Comparison of ENCODE assay signal across 8 mouse cellular contexts in genomic region chr4:132079555-132080275, GRCm38 (mm10). TPM values are rescaled to one million over a fixed set of nuclear protein-coding genes. Genes with fewer than 3 reads are reported as not detected.
A peak's percentile ranks its signal among the peaks of the same experiment; 100 is the strongest.
DNase-seq lines count a peak whose midpoint lies in the region; ATAC-seq and TF ChIP-seq lines count a peak whose summit lies in the region.

No protein-coding gene starts in this region.

- H3K36me3 ChIP-seq in embryonic facial prominence, embryonic 12.5 days, result no peaks in the 10 kb centered on the region
- no peaks in the 10 kb centered on the region for H3K36me3 ChIP-seq in hindbrain, postnatal 0 days (ENCODE audit: insufficient read depth, low read length)
- no peaks in the 10 kb centered on the region for H3K36me3 ChIP-seq in limb, embryonic 14.5 days (ENCODE audit: control insufficient read depth, insufficient read depth, low read length)
- no peaks in the 10 kb centered on the region for H3K36me3 ChIP-seq in neural tube, embryonic 12.5 days
- H3K36me3 ChIP-seq in testis, adult 2 months (ENCODE audit: control insufficient read depth, insufficient read depth, low read length), result no peaks in the 10 kb centered on the region

- H3K9me3 ChIP-seq in embryonic facial prominence, embryonic 12.5 days, result no peaks in the 10 kb centered on the region
- no peaks in the 10 kb centered on the region for H3K9me3 ChIP-seq in hindbrain, postnatal 0 days (ENCODE audit: low read length)
- no peaks in the 10 kb centered on the region for H3K9me3 ChIP-seq in limb, embryonic 14.5 days (ENCODE audit: control insufficient read depth, low read length)
- no peaks in the 10 kb centered on the region for H3K9me3 ChIP-seq in neural tube, embryonic 12.5 days

- peak; percentile 52 to 57 for DNase-seq in frontal cortex, postnatal 25 days (ENCODE audit: low spot score in 2 of 2)
- DNase-seq in adrenal gland, adult 8-10 months, result peak; percentile 36
- peak; percentile 82 for DNase-seq in hindbrain, postnatal 0 days (ENCODE audit: low spot score)
- peak; percentile 80 for DNase-seq in limb, embryonic 14.5 days (ENCODE audit: low spot score)

- 16% methylated on average over 19 of the region's 19 CpGs for WGBS in embryonic facial prominence, embryonic 12.5 days
- 9% methylated on average over 19 of the region's 19 CpGs for WGBS in hindbrain, postnatal 0 days
- WGBS in limb, embryonic 14.5 days, result 13% methylated on average over 19 of the region's 19 CpGs
- 16% methylated on average over 19 of the region's 19 CpGs for WGBS in neural tube, embryonic 12.5 days

- H3K9ac ChIP-seq in embryonic facial prominence, embryonic 12.5 days, result no peak overlapping the region
- no peak overlapping the region for H3K9ac ChIP-seq in hindbrain, postnatal 0 days (replicated peaks; ENCODE audit: low read length)
- H3K9ac ChIP-seq in limb, embryonic 14.5 days (ENCODE audit: low read depth, low read length, severe bottlenecking), result no peak overlapping the region
- no peak overlapping the region for H3K9ac ChIP-seq in neural tube, embryonic 12.5 days

- ATAC-seq in frontal cortex, adult (ENCODE audit: low TSS enrichment), result no peak
- ATAC-seq in embryonic facial prominence, embryonic 12.5 days (ENCODE audit: insufficient number of reproducible peaks, insufficient read depth, low FRiP score, low TSS enrichment), result no peak
- ATAC-seq in hindbrain, postnatal 0 days, result 0 out of 2 replicates have a peak, but pooled peaks have one; percentile 27
- no peak for ATAC-seq in limb, embryonic 14.5 days (ENCODE audit: low FRiP score, low read depth)
- no peak for ATAC-seq in neural tube, embryonic 12.5 days (ENCODE audit: low FRiP score, low read depth)

- no peak overlapping the region for H3K4me3 ChIP-seq in embryonic facial prominence, embryonic 12.5 days
- no peak overlapping the region for H3K4me3 ChIP-seq in hindbrain, postnatal 0 days (ENCODE audit: low read length)
- H3K4me3 ChIP-seq in limb, embryonic 14.5 days (replicated peaks; ENCODE audit: low read length), result no peak overlapping the region
- no peak overlapping the region for H3K4me3 ChIP-seq in neural tube, embryonic 12.5 days
- H3K4me3 ChIP-seq in testis, adult 2 months (ENCODE audit: control insufficient read depth, low read depth, low read length), result no peak overlapping the region

- H3K27me3 ChIP-seq in embryonic facial prominence, embryonic 12.5 days, result no peaks in the 10 kb centered on the region
- H3K27me3 ChIP-seq in hindbrain, postnatal 0 days (ENCODE audit: insufficient read depth, low read length), result peaks cover 4% of the 10 kb centered on the region; the same call in 1 of the 2 replicates
- H3K27me3 ChIP-seq in limb, embryonic 14.5 days (ENCODE audit: control insufficient read depth, insufficient read depth, low read length), result no peaks in the 10 kb centered on the region
- no peaks in the 10 kb centered on the region for H3K27me3 ChIP-seq in neural tube, embryonic 12.5 days (replicated peaks)
- H3K27me3 ChIP-seq in testis, adult 2 months (ENCODE audit: control insufficient read depth, insufficient read depth, low read length), result no peaks in the 10 kb centered on the region; the same call in 1 of the 2 replicates

- H3K4me2 ChIP-seq in embryonic facial prominence, embryonic 12.5 days (replicated peaks), result peak overlapping the region; percentile 13; the same call in 1 of the 2 replicates
- H3K4me2 ChIP-seq in hindbrain, postnatal 0 days (ENCODE audit: low read depth, low read length), result no peak overlapping the region
- H3K4me2 ChIP-seq in limb, embryonic 14.5 days (replicated peaks; ENCODE audit: low read depth, low read length, severe bottlenecking), result no peak overlapping the region
- peak overlapping the region; percentile 18; the same call in 1 of the 2 replicates for H3K4me2 ChIP-seq in neural tube, embryonic 12.5 days (replicated peaks)

- peak; percentile 88 for TF ChIP-seq CTCF in hindbrain, postnatal 0 days (IDR thresholded peaks at IDR 0.05; ENCODE audit: low read depth)
- peak; percentile 68; the same call in 1 of the 2 replicates for TF ChIP-seq CTCF in testis, adult 2 months (IDR thresholded peaks at IDR 0.05; ENCODE audit: control insufficient read depth, insufficient read depth, insufficient replicate concordance, low read depth, low read length)

- peaks cover 7% of the 10 kb centered on the region; the same call in 1 of the 2 replicates for H3K4me1 ChIP-seq in embryonic facial prominence, embryonic 12.5 days
- H3K4me1 ChIP-seq in hindbrain, postnatal 0 days (ENCODE audit: insufficient read depth, low read length), result peaks cover 5% of the 10 kb centered on the region; the same call in 1 of the 2 replicates
- no peaks in the 10 kb centered on the region for H3K4me1 ChIP-seq in limb, embryonic 14.5 days (ENCODE audit: control insufficient read depth, insufficient read depth, low read length)
- peaks cover 6% of the 10 kb centered on the region for H3K4me1 ChIP-seq in neural tube, embryonic 12.5 days
- H3K4me1 ChIP-seq in testis, adult 2 months (ENCODE audit: control insufficient read depth, insufficient read depth, low read length), result peaks cover 16% of the 10 kb centered on the region

- H3K27ac ChIP-seq in embryonic facial prominence, embryonic 12.5 days, result no peak overlapping the region
- H3K27ac ChIP-seq in hindbrain, postnatal 0 days, result no peak overlapping the region
- no peak overlapping the region for H3K27ac ChIP-seq in limb, embryonic 14.5 days (replicated peaks; ENCODE audit: low read depth, low read length)
- no peak overlapping the region for H3K27ac ChIP-seq in neural tube, embryonic 12.5 days
- no peak overlapping the region for H3K27ac ChIP-seq in testis, adult 2 months (ENCODE audit: control insufficient read depth, insufficient read depth, low read depth, low read length)

- TF ChIP-seq POLR2A in limb, embryonic 14.5 days (IDR thresholded peaks at IDR 0.05; ENCODE audit: borderline replicate concordance, extremely low read depth, insufficient read depth, insufficient read length), result no peak
- no peak for TF ChIP-seq POLR2A in testis, adult 2 months (IDR thresholded peaks at IDR 0.05; ENCODE audit: control insufficient read depth, low read depth, low read length)

RNA-seq across cellular contexts. Expression of gene Epb41, which starts 4.6 kb away (rescaled TPM):
- total RNA-seq in adrenal gland, adult 8-10 months (2022), result 10 to 100 TPM; 44.7 to 57.0 (median 55.7) TPM
- polyA plus RNA-seq in embryonic facial prominence, embryonic 12.5 days (2016; fragmentation: Nextera tagmentation; extraction: Ambion mirVana), result 117 and 125 TPM in 2 replicates
- 69.7 and 70.1 TPM in 2 replicates for total RNA-seq in hindbrain, postnatal 0 days (2014; rRNA removed)
- 33.3 and 33.7 TPM in 2 replicates for polyA plus RNA-seq in hindbrain, postnatal 0 days (2015; fragmentation: Nextera tagmentation; extraction: Ambion mirVana)
- 60.6 and 61.3 TPM in 2 replicates for polyA plus RNA-seq in limb, embryonic 14.5 days (2012; rRNA removed)
- polyA plus RNA-seq in limb, embryonic 14.5 days (2014; fragmentation: Nextera tagmentation; extraction: Ambion mirVana), result 76.0 and 76.4 TPM in 2 replicates
- polyA plus RNA-seq in neural tube, embryonic 12.5 days (2016; fragmentation: Nextera tagmentation; extraction: Ambion mirVana), result 168 and 189 TPM in 2 replicates
- 8.7 and 9.6 TPM in 2 replicates for polyA plus RNA-seq in testis, adult 2 months (2012; rRNA removed)

RNA-seq across cellular contexts. Expression of gene Gm10300, which starts 5.2 kb away (rescaled TPM):
- total RNA-seq in adrenal gland, adult 8-10 months (2022), result under 1 TPM; 0.17 to 0.65 (median 0.40) TPM
- polyA plus RNA-seq in embryonic facial prominence, embryonic 12.5 days (2016; fragmentation: Nextera tagmentation; extraction: Ambion mirVana), result not detected in 2 replicates
- total RNA-seq in hindbrain, postnatal 0 days (2014; rRNA removed), result not detected in 2 replicates
- polyA plus RNA-seq in hindbrain, postnatal 0 days (2015; fragmentation: Nextera tagmentation; extraction: Ambion mirVana), result not detected in 2 replicates
- polyA plus RNA-seq in limb, embryonic 14.5 days (2012; rRNA removed), result 0.08 and 0.12 TPM in 2 replicates
- 0.08 TPM in 1 of 2 replicates, not detected in the other for polyA plus RNA-seq in limb, embryonic 14.5 days (2014; fragmentation: Nextera tagmentation; extraction: Ambion mirVana)
- 0.09 TPM in 1 of 2 replicates, not detected in the other for polyA plus RNA-seq in neural tube, embryonic 12.5 days (2016; fragmentation: Nextera tagmentation; extraction: Ambion mirVana)
- not detected in 2 replicates for polyA plus RNA-seq in testis, adult 2 months (2012; rRNA removed)

Comparison
In these comparisons a context has a peak if more than half of its experiments do, and no peak if none do; other contexts are left out.
1. H3K4me2 ChIP-seq: peak in embryonic facial prominence, embryonic 12.5 days (single experiment) and neural tube, embryonic 12.5 days (single experiment); none in hindbrain, postnatal 0 days (single experiment) and limb, embryonic 14.5 days (single experiment).
2. Peak in every context shown above with its lines, with median percentiles within 50 percentile points of each other: DNase-seq.